In genomic region chr5:69512203-69512602, GRCm38 (mm10) we compare ENCODE assay signal across 24 mouse cellular contexts. TPM values are rescaled to one million over a fixed set of nuclear protein-coding genes. Genes with fewer than 3 reads are reported as not detected.
DNase-seq lines count a peak whose midpoint lies in the region; ATAC-seq lines count a peak whose summit lies in the region.
"Had no signal": no experiment of that assay in that cellular context is flagged by ENCODE, and none has a peak within 500 bp of the region (broad histone marks: within the 10 kb centered on the region; RNA-seq: fewer than 3 reads in every experiment).

No protein-coding gene starts in this region.

- DNase-seq in embryo, embryonic 10.5 days (ENCODE audit: low spot score) = peak; percentile 8
- DNase-seq in embryo, embryonic 11 days = no peak
- no peak for DNase-seq in kidney, postnatal 14 days
- no peak for DNase-seq in kidney, adult 9 months
- peak; percentile 24 for DNase-seq in mesoderm, embryonic 11.5 days (ENCODE audit: low read depth, low spot score)
- DNase-seq: adrenal gland, postnatal 14 days; adrenal gland, postnatal 36 days; B cell, adult 2 months; cerebellum, adult 11-12 months; cerebellum, adult 9-10 months; cerebellum, postnatal 10 days; cerebellum, postnatal 25 days; forebrain, postnatal 0 days had no signal

- no peak overlapping the region for H3K4me2 ChIP-seq in kidney, embryonic 14.5 days (replicated peaks; ENCODE audit: low read depth, low read length)
- no peak overlapping the region for H3K4me2 ChIP-seq in kidney, embryonic 16.5 days (replicated peaks; ENCODE audit: low read depth, low read length)
- H3K4me2 ChIP-seq: embryonic facial prominence, embryonic 12.5 days; forebrain, embryonic 13.5 days; forebrain, embryonic 15.5 days had no signal

- H3K27ac ChIP-seq in kidney, embryonic 14.5 days (ENCODE audit: low read depth, low read length) = no peak overlapping the region
- no peak overlapping the region for H3K27ac ChIP-seq in kidney, embryonic 16.5 days (ENCODE audit: low read length)
- H3K27ac ChIP-seq: embryonic facial prominence, embryonic 12.5 days; forebrain, embryonic 13.5 days; forebrain, embryonic 15.5 days had no signal

- H3K27me3 ChIP-seq in kidney, embryonic 14.5 days (ENCODE audit: control insufficient read depth, insufficient read depth, low read length) = no peaks in the 10 kb centered on the region
- no peaks in the 10 kb centered on the region for H3K27me3 ChIP-seq in kidney, embryonic 16.5 days (ENCODE audit: insufficient read depth, low read length)
- H3K27me3 ChIP-seq: CH12.LX; embryonic facial prominence, embryonic 12.5 days; forebrain, embryonic 13.5 days; forebrain, embryonic 15.5 days had no signal

- no peak overlapping the region for H3K9ac ChIP-seq in kidney, embryonic 14.5 days (ENCODE audit: low read depth, low read length)
- H3K9ac ChIP-seq in kidney, embryonic 16.5 days (replicated peaks; ENCODE audit: low read length) = no peak overlapping the region
- H3K9ac ChIP-seq: embryonic facial prominence, embryonic 12.5 days; forebrain, embryonic 13.5 days; forebrain, embryonic 15.5 days; forebrain, postnatal 0 days had no signal

- H3K9me3 ChIP-seq in kidney, embryonic 14.5 days (ENCODE audit: control insufficient read depth, low read length) = no peaks in the 10 kb centered on the region
- no peaks in the 10 kb centered on the region for H3K9me3 ChIP-seq in kidney, embryonic 16.5 days (ENCODE audit: low read length)
- H3K9me3 ChIP-seq: embryonic facial prominence, embryonic 12.5 days; forebrain, embryonic 13.5 days; forebrain, embryonic 15.5 days; G1E had no signal

- ATAC-seq in kidney, embryonic 14.5 days (ENCODE audit: low FRiP score, low TSS enrichment) = peak; percentile 35; the same call in 1 of the 2 replicates
- 0 out of 2 replicates have a peak, but pooled peaks have one; percentile 54 for ATAC-seq in kidney, embryonic 16.5 days (ENCODE audit: low FRiP score, low TSS enrichment)
- ATAC-seq: activated CD4-positive, CD25-positive, alpha-beta regulatory T cell, adult 4 months; CD4-positive, CD25-positive, alpha-beta regulatory T cell, adult 4 months; forebrain, embryonic 13.5 days; forebrain, embryonic 15.5 days; forebrain, postnatal 0 days; Patski had no signal

- WGBS in kidney, embryonic 14.5 days = 35% methylated on average over 4 of the region's 4 CpGs
- 21% methylated on average over 4 of the region's 4 CpGs for WGBS in kidney, embryonic 16.5 days

- no peak overlapping the region for H3K4me3 ChIP-seq in kidney, embryonic 14.5 days (ENCODE audit: low read length)
- H3K4me3 ChIP-seq in kidney, embryonic 16.5 days (ENCODE audit: low read length) = no peak overlapping the region
- H3K4me3 ChIP-seq: embryonic facial prominence, embryonic 12.5 days; forebrain, embryonic 13.5 days; forebrain, embryonic 15.5 days had no signal

- H3K36me3 ChIP-seq in kidney, embryonic 14.5 days (ENCODE audit: control insufficient read depth, insufficient read depth, low read length) = no peaks in the 10 kb centered on the region
- no peaks in the 10 kb centered on the region for H3K36me3 ChIP-seq in kidney, embryonic 16.5 days (ENCODE audit: insufficient read depth, low read length)
- H3K36me3 ChIP-seq: embryonic facial prominence, embryonic 12.5 days; forebrain, embryonic 15.5 days; G1E had no signal

- H3K4me1 ChIP-seq in kidney, embryonic 14.5 days (ENCODE audit: control insufficient read depth, insufficient read depth, low read length) = no peaks in the 10 kb centered on the region
- no peaks in the 10 kb centered on the region for H3K4me1 ChIP-seq in kidney, embryonic 16.5 days (ENCODE audit: insufficient read depth, low read length)
- H3K4me1 ChIP-seq: embryonic facial prominence, embryonic 12.5 days; forebrain, embryonic 13.5 days; forebrain, embryonic 15.5 days had no signal

RNA-seq across cellular contexts. Expression of gene Yipf7, which starts 30.2 kb away (rescaled TPM):
- 0.39 TPM in 1 of 2 replicates, not detected in the other for polyA plus RNA-seq in kidney, embryonic 14.5 days (2014; fragmentation: Nextera tagmentation; extraction: Ambion mirVana)
- polyA plus RNA-seq in kidney, embryonic 16.5 days (2015; fragmentation: Nextera tagmentation; extraction: Ambion mirVana) = 0.53 TPM in 1 of 2 replicates, not detected in the other
- polyA plus RNA-seq: activated CD4-positive, CD25-positive, alpha-beta regulatory T cell, adult 4 months; CD4-positive, CD25-positive, alpha-beta regulatory T cell, adult 4 months; forebrain, embryonic 11.5 days; forebrain, embryonic 13.5 days; forebrain, embryonic 15.5 days; forebrain, postnatal 0 days; G1E; Patski had no signal

RNA-seq across cellular contexts. Expression of gene Guf1, which starts 44.5 kb away (rescaled TPM):
- polyA plus RNA-seq in kidney, embryonic 14.5 days (2014; fragmentation: Nextera tagmentation; extraction: Ambion mirVana) = 53.6 and 63.7 TPM in 2 replicates
- 42.1 and 50.8 TPM in 2 replicates for polyA plus RNA-seq in kidney, embryonic 16.5 days (2015; fragmentation: Nextera tagmentation; extraction: Ambion mirVana)

Comparison
In these comparisons a context has a peak if more than half of its experiments do, and no peak if none do; other contexts are left out.
1. DNase-seq: peak in embryo, embryonic 10.5 days (single experiment) and mesoderm, embryonic 11.5 days (single experiment); none in embryo, embryonic 11 days (single experiment), kidney, postnatal 14 days (single experiment) and kidney, adult 9 months (single experiment).